Mouse (Mus musculus): ENCODE results near the gene Rasgrf2.

DNA sequence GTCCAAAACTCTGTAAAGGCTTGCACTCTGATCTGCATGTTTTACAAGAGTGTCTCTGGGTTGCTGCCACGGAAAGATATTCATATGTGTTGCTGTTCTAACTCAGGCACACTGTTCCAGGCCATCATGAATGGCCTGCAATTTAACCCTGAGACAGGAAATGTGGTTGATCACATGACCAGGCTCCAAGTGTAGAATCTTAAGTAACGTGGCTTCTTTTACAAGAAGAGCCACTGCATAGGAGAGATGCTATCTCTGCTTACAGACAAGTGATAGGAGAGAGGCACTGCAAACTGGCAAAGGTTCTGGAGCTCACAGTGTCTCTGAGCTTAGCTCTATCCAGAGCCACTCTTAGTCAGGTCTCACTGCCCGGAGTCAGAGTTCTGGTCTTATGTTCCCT lies 210.4 kb downstream of the Rasgrf2 start:
- TF ChIP-seq CTCF (conservative IDR thresholded peaks at IDR 0.05; ENCODE audit: insufficient read depth, insufficient read length, low read depth, low read length) (no peak), POLR2A (IDR thresholded peaks at IDR 0.05; ENCODE audit: low read depth, low read length) (no peak)
